Mouse (Mus musculus): ENCODE data around the gene Scin. TPM values are rescaled to one million over a fixed set of nuclear protein-coding genes. Genes with fewer than 3 reads are reported as not detected.
"Not testable (repeated sequence)": the region's sequence is repeated elsewhere in the genome, so short reads cannot be mapped to it uniquely, and the experiment has no call there.

The Scin gene
- total RNA-seq (2021), result 1 to 10 TPM in 1 of 2 experiments, under 1 TPM in 1; 0.94 to 1.2 TPM

GRCm38 (mm10) chr12:40133573-40134271, at the start of gene Scin:
Gene Scin (minus strand): TSS chr12:40134228.
- no peak for DNase-seq (ENCODE audit: low spot score)
- intact Hi-C loops (cut with DNase I), result no loop called here

GRCm38 (mm10) chr12:40177089-40177488, 43.1 kb upstream of the Scin start:
- DNase-seq (ENCODE audit: low spot score), result no peak
- intact Hi-C loops (cut with DNase I), result loop anchor here (2.0 kb wide), 1 partner anchor 24 kb away; no protein-coding TSS in a partner anchor

GRCm38 (mm10) chr12:40176158-40176557, 42.1 kb upstream of the Scin start:
- intact Hi-C loops (cut with DNase I), result loop anchor here (2.0 kb wide), 1 partner anchor 25 kb away; no protein-coding TSS in a partner anchor
- no peak for DNase-seq (ENCODE audit: low spot score)

GRCm38 (mm10) chr12:40175171-40175570, 41.1 kb upstream of the Scin start:
- intact Hi-C loops (cut with DNase I); DNase-seq (ENCODE audit: low spot score): not testable (repeated sequence)

- DNase-seq (ENCODE audit: low spot score), result no peak
- intact Hi-C loops (cut with DNase I), result no loop called here
Measured at GRCm38 (mm10) chr12:40171637-40172036, 37.6 kb upstream of the Scin start.

- no peak for DNase-seq (ENCODE audit: low spot score)
- intact Hi-C loops (cut with DNase I), result no loop called here
Measured at GRCm38 (mm10) chr12:40169675-40170074, 35.6 kb upstream of the Scin start.

- intact Hi-C loops (cut with DNase I), result loop anchor here (1.0 to 2.0 kb wide), 2 partner anchors 82 to 654 kb away; no protein-coding TSS in a partner anchor
- DNase-seq (ENCODE audit: low spot score), result no peak
Measured at GRCm38 (mm10) chr12:40164621-40165020, 30.6 kb upstream of the Scin start.

GRCm38 (mm10) chr12:40160777-40161176, 26.7 kb upstream of the Scin start:
- DNase-seq (ENCODE audit: low spot score), result no peak
- intact Hi-C loops (cut with DNase I), result no loop called here

- no peak for DNase-seq (ENCODE audit: low spot score)
- intact Hi-C loops (cut with DNase I), result no loop called here
Measured at GRCm38 (mm10) chr12:40154188-40154587, 20.2 kb upstream of the Scin start.

GRCm38 (mm10) chr12:40152353-40153069, 18.5 kb upstream of the Scin start:
- DNase-seq (ENCODE audit: low spot score), result no peak
- intact Hi-C loops (cut with DNase I), result no loop called here

GRCm38 (mm10) chr12:40147319-40147718, 13.3 kb upstream of the Scin start:
- DNase-seq (ENCODE audit: low spot score), result no peak
- intact Hi-C loops (cut with DNase I), result no loop called here

GRCm38 (mm10) chr12:40146510-40146909, 12.5 kb upstream of the Scin start:
- DNase-seq (ENCODE audit: low spot score), result no peak
- intact Hi-C loops (cut with DNase I), result no loop called here

- intact Hi-C loops (cut with DNase I), result no loop called here
- no peak for DNase-seq (ENCODE audit: low spot score)
Measured at GRCm38 (mm10) chr12:40140706-40141105, 6.7 kb upstream of the Scin start.

GRCm38 (mm10) chr12:40139484-40140245, 5.6 kb upstream of the Scin start:
- DNase-seq (ENCODE audit: low spot score), result no peak
- intact Hi-C loops (cut with DNase I), result no loop called here

- intact Hi-C loops (cut with DNase I), result no loop called here
- DNase-seq (ENCODE audit: low spot score), result no peak
Measured at GRCm38 (mm10) chr12:40134529-40134928, 501 bp upstream of the Scin start.

- intact Hi-C loops (cut with DNase I), result no loop called here
- no peak for DNase-seq (ENCODE audit: low spot score)
Measured at GRCm38 (mm10) chr12:40133194-40133572, 845 bp downstream of the Scin start.

GRCm38 (mm10) chr12:40118872-40119271, 15.2 kb downstream of the Scin start:
- DNase-seq (ENCODE audit: low spot score), result no peak
- intact Hi-C loops (cut with DNase I), result no loop called here

- no peak for DNase-seq (ENCODE audit: low spot score)
- intact Hi-C loops (cut with DNase I), result no loop called here
Measured at GRCm38 (mm10) chr12:40117045-40117444, 17.0 kb downstream of the Scin start.

GRCm38 (mm10) chr12:40116214-40116613, 17.8 kb downstream of the Scin start:
- intact Hi-C loops (cut with DNase I), result no loop called here
- no peak for DNase-seq (ENCODE audit: low spot score)

GRCm38 (mm10) chr12:40114883-40115282, 19.1 kb downstream of the Scin start:
- intact Hi-C loops (cut with DNase I), result no loop called here
- no peak for DNase-seq (ENCODE audit: low spot score)

- intact Hi-C loops (cut with DNase I), result no loop called here
- no peak for DNase-seq (ENCODE audit: low spot score)
Measured at GRCm38 (mm10) chr12:40114020-40114419, 20.0 kb downstream of the Scin start.
